Mouse (Mus musculus) neural tube, embryonic 15.5 days (tissue): ENCODE measurements at regions not wholly inside any gene's neighbourhood (a gene's known extent, or its start where the extent isn't known, plus 50 kb on each side); places are given as distances from the start of the nearest gene placed in this dataset.

Source experiments
- ATAC-seq: fragments of 200-750 bp; cut with Nextera tagmentation; 2 replicates; pipeline ENCODE4 v1.8.0; 2017; ENCODE audit warnings: mild to moderate bottlenecking, moderate TSS enrichment, moderate library complexity; ENCODE audit not compliant: low FRiP score
- H3K27ac ChIP-seq: fragments of 300-500 bp; sonication (generic); replicated peaks from 2 replicates; pipeline ENCODE4 v1.5.1; 2015; ENCODE audit warnings: mild to moderate bottlenecking, inconsistent platforms
- H3K27me3 ChIP-seq: fragments of 300-500 bp; sonication (generic); replicated peaks from 2 replicates; pipeline ENCODE4 v1.6.1; 2015; ENCODE audit warnings: inconsistent platforms
- H3K36me3 ChIP-seq: fragments of 300-500 bp; sonication (generic); 2 replicates; pipeline ENCODE4 v1.6.1; 2015; ENCODE audit warnings: inconsistent platforms
- H3K4me1 ChIP-seq: fragments of 300-500 bp; sonication (generic); 2 replicates; pipeline ENCODE4 v1.6.1; 2015; ENCODE audit warnings: inconsistent platforms
- H3K4me2 ChIP-seq: fragments of 300-500 bp; sonication (generic); 2 replicates; pipeline ENCODE4 v1.6.1; 2015; ENCODE audit warnings: inconsistent platforms, mild to moderate bottlenecking, moderate library complexity
- H3K4me3 ChIP-seq: fragments of 300-500 bp; sonication (generic); replicated peaks from 2 replicates; pipeline ENCODE4 v1.5.1; 2015; ENCODE audit warnings: mild to moderate bottlenecking, inconsistent platforms
- H3K9ac ChIP-seq: fragments of 300-500 bp; sonication (generic); replicated peaks from 2 replicates; pipeline ENCODE4 v1.6.1; 2015; ENCODE audit warnings: mild to moderate bottlenecking, inconsistent platforms
- H3K9me3 ChIP-seq: fragments of 300-500 bp; sonication (generic); replicated peaks from 2 replicates; pipeline ENCODE4 v1.6.1; 2016; ENCODE audit warnings: inconsistent platforms
- WGBS: fragments of 180-500 bp; shearing (Covaris S2); methylation state at CpG from one replicate; pipeline ENCODE4 v1.1.7; 2015; ENCODE audit warnings: mixed read lengths; 5-methylcytosine and 5-hydroxymethylcytosine counted together

- H3K27ac ChIP-seq, result no peak overlapping the region
- H3K4me1 ChIP-seq, result no peaks in the 10 kb centered on the region
- H3K9ac ChIP-seq, result no peak overlapping the region
- 81% methylated on average over 7 of the region's 7 CpGs for WGBS
- no peak overlapping the region for H3K4me3 ChIP-seq
- H3K9me3 ChIP-seq, result no peaks in the 10 kb centered on the region
- H3K36me3 ChIP-seq, result no peaks in the 10 kb centered on the region
- H3K27me3 ChIP-seq, result no peaks in the 10 kb centered on the region
- H3K4me2 ChIP-seq, result no peak overlapping the region
- ATAC-seq, result no peak
These were observed 89.5 kb upstream of the Dcn start for GRCm38 (mm10) chr10:97389647-97390590.

- WGBS, result 70% methylated on average over 9 of the region's 9 CpGs
These were observed 82.2 kb upstream of the Dcn start for GRCm38 (mm10) chr10:97397062-97397771.

GRCm38 (mm10) chr10:97397896-97398295 is 81.5 kb upstream of the Dcn start:
- Histone ChIP-seq H3K4me1 (no peaks in the 10 kb centered on the region), H3K27me3 (no peaks in the 10 kb centered on the region), H3K9me3 (no peaks in the 10 kb centered on the region), H3K9ac (no peak overlapping the region), H3K4me3 (no peak overlapping the region), H3K27ac (no peak overlapping the region), H3K4me2 (no peak overlapping the region), H3K36me3 (no peaks in the 10 kb centered on the region)
- ATAC-seq, result no peak
- WGBS, result 82% methylated on average over 2 of the region's 2 CpGs

More at GRCm38 (mm10) chr10:97397062-97397771, 82.2 kb upstream of the Dcn start:
- H3K4me1 ChIP-seq, result no peaks in the 10 kb centered on the region
- H3K4me2 ChIP-seq, result no peak overlapping the region
- no peaks in the 10 kb centered on the region for H3K27me3 ChIP-seq
- no peak overlapping the region for H3K27ac ChIP-seq
- H3K36me3 ChIP-seq, result no peaks in the 10 kb centered on the region
- H3K9me3 ChIP-seq, result no peaks in the 10 kb centered on the region
- no peak for ATAC-seq
- no peak overlapping the region for H3K9ac ChIP-seq
- no peak overlapping the region for H3K4me3 ChIP-seq

- Histone ChIP-seq H3K9ac (no peak overlapping the region), H3K4me2 (no peak overlapping the region), H3K27ac (no peak overlapping the region), H3K27me3 (no peaks in the 10 kb centered on the region), H3K9me3 (no peaks in the 10 kb centered on the region), H3K36me3 (no peaks in the 10 kb centered on the region), H3K4me3 (no peak overlapping the region), H3K4me1 (no peaks in the 10 kb centered on the region)
- WGBS, result 92% methylated on average over 2 of the region's 2 CpGs
- ATAC-seq, result no peak
These were observed 76.9 kb upstream of the Dcn start for GRCm38 (mm10) chr10:97402524-97402923.

- H3K27ac ChIP-seq, result no peak overlapping the region
- H3K9ac ChIP-seq, result no peak overlapping the region
- no peaks in the 10 kb centered on the region for H3K27me3 ChIP-seq
- no peak overlapping the region for H3K4me3 ChIP-seq
- ATAC-seq, result no peak
- H3K36me3 ChIP-seq, result no peaks in the 10 kb centered on the region
- no peak overlapping the region for H3K4me2 ChIP-seq
- no peaks in the 10 kb centered on the region for H3K4me1 ChIP-seq
- H3K9me3 ChIP-seq, result no peaks in the 10 kb centered on the region
- 62% methylated on average over 2 of the region's 2 CpGs for WGBS
These were observed 75.2 kb upstream of the Dcn start for GRCm38 (mm10) chr10:97404076-97404787.

GRCm38 (mm10) chr10:97409181-97409581 is 70.2 kb upstream of the Dcn start:
- Histone ChIP-seq H3K4me3 (no peak overlapping the region), H3K4me1 (no peaks in the 10 kb centered on the region), H3K9ac (no peak overlapping the region), H3K36me3 (no peaks in the 10 kb centered on the region), H3K9me3 (no peaks in the 10 kb centered on the region), H3K27me3 (no peaks in the 10 kb centered on the region), H3K4me2 (no peak overlapping the region), H3K27ac (no peak overlapping the region)
- WGBS, result 62% methylated on average over 1 of the region's 1 CpGs
- ATAC-seq, result no peak

GRCm38 (mm10) chr10:97409909-97410308 is 69.5 kb upstream of the Dcn start:
- no peak for ATAC-seq
- Histone ChIP-seq H3K36me3 (no peaks in the 10 kb centered on the region), H3K9ac (no peak overlapping the region), H3K9me3 (no peaks in the 10 kb centered on the region), H3K4me1 (no peaks in the 10 kb centered on the region), H3K4me3 (no peak overlapping the region), H3K27ac (no peak overlapping the region), H3K27me3 (no peaks in the 10 kb centered on the region), H3K4me2 (no peak overlapping the region)
- 74% methylated on average over 1 of the region's 1 CpGs for WGBS

GRCm38 (mm10) chr10:97422579-97422978 is 56.8 kb upstream of the Dcn start:
- no peak for ATAC-seq
- Histone ChIP-seq H3K36me3 (no peaks in the 10 kb centered on the region), H3K4me2 (no peak overlapping the region), H3K9me3 (no peaks in the 10 kb centered on the region), H3K27ac (no peak overlapping the region), H3K4me1 (no peaks in the 10 kb centered on the region), H3K4me3 (no peak overlapping the region), H3K27me3 (no peaks in the 10 kb centered on the region), H3K9ac (no peak overlapping the region)
- WGBS, result 74% methylated on average over 1 of the region's 1 CpGs

GRCm38 (mm10) chr10:97423039-97423700 is 56.2 kb upstream of the Dcn start:
- Histone ChIP-seq H3K9ac (no peak overlapping the region), H3K36me3 (no peaks in the 10 kb centered on the region), H3K4me1 (no peaks in the 10 kb centered on the region), H3K4me2 (no peak overlapping the region), H3K27ac (no peak overlapping the region), H3K27me3 (no peaks in the 10 kb centered on the region), H3K9me3 (no peaks in the 10 kb centered on the region), H3K4me3 (no peak overlapping the region)
- no peak for ATAC-seq
- WGBS, result 77% methylated on average over 4 of the region's 4 CpGs
